Mouse (Mus musculus): Measurements from ENCODE around the gene Cyp2b19.

DNA sequence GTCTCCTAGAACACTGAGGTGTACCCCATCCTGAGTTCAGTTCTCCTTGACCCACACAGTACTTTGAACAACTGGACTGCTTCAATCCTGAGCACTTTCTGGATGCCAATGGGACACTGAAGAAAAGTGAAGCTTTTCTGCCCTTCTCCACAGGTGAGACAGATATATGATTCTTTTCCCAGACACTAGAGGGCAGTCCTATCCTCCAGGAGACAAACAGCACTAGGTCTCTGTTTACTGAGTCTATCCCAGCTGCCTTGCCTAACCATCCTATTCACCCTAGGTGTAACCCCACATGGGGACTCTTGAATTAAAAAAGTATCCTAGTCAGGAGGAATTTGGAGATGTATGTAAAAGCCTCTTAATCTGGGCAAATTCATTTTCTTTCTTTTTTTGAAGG lies 18.0 kb upstream of the Cyp2b19 start:
- TF ChIP-seq CTCF (IDR thresholded peaks at IDR 0.05; ENCODE audit: control insufficient read depth, insufficient read depth, insufficient replicate concordance, low read depth, low read length) (no peak), POLR2A (IDR thresholded peaks at IDR 0.05; ENCODE audit: control insufficient read depth, low read depth, low read length) (no peak)
